Comparison of ENCODE assay signal across 8 mouse cellular contexts in genomic region chr9:42208463-42208862, GRCm38 (mm10). TPM values are rescaled to one million over a fixed set of nuclear protein-coding genes. Genes with fewer than 3 reads are reported as not detected.
A peak's percentile ranks its signal among the peaks of the same experiment; 100 is the strongest.
DNase-seq lines count a peak whose midpoint lies in the region; ATAC-seq and TF ChIP-seq lines count a peak whose summit lies in the region.

No protein-coding gene starts in this region.

- WGBS in hindbrain, embryonic 10.5 days = 36% methylated on average over 5 of the region's 5 CpGs
- 35% methylated on average over 5 of the region's 5 CpGs for WGBS in hindbrain, embryonic 13.5 days
- WGBS in forebrain, postnatal 0 days = 23% methylated on average over 5 of the region's 5 CpGs
- WGBS in neural tube, embryonic 14.5 days = 31% methylated on average over 5 of the region's 5 CpGs

- no peak overlapping the region for H3K27ac ChIP-seq in hindbrain, embryonic 10.5 days
- H3K27ac ChIP-seq in hindbrain, embryonic 13.5 days = no peak overlapping the region
- no peak overlapping the region for H3K27ac ChIP-seq in forebrain, postnatal 0 days (ENCODE audit: low read depth, low read length)
- no peak overlapping the region for H3K27ac ChIP-seq in neural tube, embryonic 14.5 days (ENCODE audit: low read depth, low read length)

- DNase-seq in hindbrain, embryonic 10.5 days (ENCODE audit: low spot score) = peak; percentile 31
- peak; percentile 41 for DNase-seq in CD4-positive helper T cell, adult 2 months (ENCODE audit: low read depth, low spot score)
- DNase-seq in forebrain, postnatal 0 days = peak; percentile 69
- peak; percentile 68 to 78 for DNase-seq in kidney, postnatal 4 days

- no peaks in the 10 kb centered on the region for H3K27me3 ChIP-seq in hindbrain, embryonic 10.5 days (ENCODE audit: insufficient read depth, poor library complexity, severe bottlenecking)
- H3K27me3 ChIP-seq in hindbrain, embryonic 13.5 days = no peaks in the 10 kb centered on the region
- no peaks in the 10 kb centered on the region for H3K27me3 ChIP-seq in forebrain, postnatal 0 days (ENCODE audit: insufficient read depth, low read length)
- H3K27me3 ChIP-seq in neural tube, embryonic 14.5 days (ENCODE audit: control insufficient read depth, insufficient read depth, low read length) = no peaks in the 10 kb centered on the region

- no peaks in the 10 kb centered on the region for H3K4me1 ChIP-seq in hindbrain, embryonic 10.5 days (replicated peaks)
- peaks cover 13% of the 10 kb centered on the region for H3K4me1 ChIP-seq in hindbrain, embryonic 13.5 days (replicated peaks)
- peaks cover 7% of the 10 kb centered on the region for H3K4me1 ChIP-seq in forebrain, postnatal 0 days (ENCODE audit: insufficient read depth)
- H3K4me1 ChIP-seq in neural tube, embryonic 14.5 days (ENCODE audit: control insufficient read depth, insufficient read depth, low read length) = peaks cover 11% of the 10 kb centered on the region; the same call in 1 of the 2 replicates

- peak; percentile 63 for TF ChIP-seq CTCF in forebrain, postnatal 0 days (IDR thresholded peaks at IDR 0.05; ENCODE audit: low read depth)

- no peak overlapping the region for H3K9ac ChIP-seq in hindbrain, embryonic 13.5 days
- no peak overlapping the region for H3K9ac ChIP-seq in forebrain, postnatal 0 days
- no peak overlapping the region for H3K9ac ChIP-seq in neural tube, embryonic 14.5 days (replicated peaks; ENCODE audit: low read depth, low read length)

- H3K9me3 ChIP-seq in hindbrain, embryonic 10.5 days = no peaks in the 10 kb centered on the region
- H3K9me3 ChIP-seq in hindbrain, embryonic 13.5 days = no peaks in the 10 kb centered on the region
- no peaks in the 10 kb centered on the region for H3K9me3 ChIP-seq in forebrain, postnatal 0 days (ENCODE audit: low read length)
- H3K9me3 ChIP-seq in neural tube, embryonic 14.5 days (ENCODE audit: control insufficient read depth, low read length) = no peaks in the 10 kb centered on the region

- no peak overlapping the region for H3K4me2 ChIP-seq in hindbrain, embryonic 13.5 days
- no peak overlapping the region for H3K4me2 ChIP-seq in forebrain, postnatal 0 days (ENCODE audit: low read depth)
- H3K4me2 ChIP-seq in neural tube, embryonic 14.5 days (ENCODE audit: low read depth, low read length) = no peak overlapping the region

- ATAC-seq in hindbrain, embryonic 13.5 days (ENCODE audit: low FRiP score) = no peak
- ATAC-seq in cerebellum, adult (ENCODE audit: insufficient number of reproducible peaks, low FRiP score, low TSS enrichment) = peak; percentile 74; the same call in 1 of the 2 replicates
- ATAC-seq in forebrain, postnatal 0 days = peak; percentile 50
- peak; percentile 21; the same call in 1 of the 2 replicates for ATAC-seq in neural tube, embryonic 14.5 days (ENCODE audit: low read depth)
- no peak for ATAC-seq in erythroblast, adult 5-6 weeks (replicated peaks; ENCODE audit: low FRiP score, poor library complexity, severe bottlenecking)

- H3K36me3 ChIP-seq in hindbrain, embryonic 10.5 days = no peaks in the 10 kb centered on the region
- no peaks in the 10 kb centered on the region for H3K36me3 ChIP-seq in hindbrain, embryonic 13.5 days
- no peaks in the 10 kb centered on the region for H3K36me3 ChIP-seq in forebrain, postnatal 0 days (ENCODE audit: insufficient read depth)
- no peaks in the 10 kb centered on the region for H3K36me3 ChIP-seq in neural tube, embryonic 14.5 days (ENCODE audit: control insufficient read depth, insufficient read depth, low read length)

- no peak overlapping the region for H3K4me3 ChIP-seq in hindbrain, embryonic 10.5 days
- H3K4me3 ChIP-seq in hindbrain, embryonic 13.5 days = no peak overlapping the region
- H3K4me3 ChIP-seq in forebrain, postnatal 0 days (ENCODE audit: low read depth, low read length) = no peak overlapping the region
- H3K4me3 ChIP-seq in neural tube, embryonic 14.5 days (ENCODE audit: low read depth, low read length) = no peak overlapping the region

RNA-seq across cellular contexts. Expression of gene Sc5d, which starts 55.6 kb away (rescaled TPM):
- polyA plus RNA-seq in hindbrain, embryonic 10.5 days (2016; fragmentation: Nextera tagmentation; extraction: Ambion mirVana) = 63.5 and 64.9 TPM in 2 replicates
- polyA plus RNA-seq in hindbrain, embryonic 13.5 days (2015; fragmentation: Nextera tagmentation; extraction: Ambion mirVana) = 63.0 and 72.2 TPM in 2 replicates
- total RNA-seq in forebrain, postnatal 0 days (2014; rRNA removed) = 37.2 and 48.6 TPM in 2 replicates
- polyA plus RNA-seq in forebrain, postnatal 0 days (2015; fragmentation: Nextera tagmentation; extraction: Ambion mirVana) = 52.9 and 75.6 TPM in 2 replicates
- polyA plus RNA-seq in neural tube, embryonic 14.5 days (2014; fragmentation: Nextera tagmentation; extraction: Ambion mirVana) = 88.1 and 88.9 TPM in 2 replicates
- 2.1 and 11.3 TPM in 2 replicates for total RNA-seq in erythroblast, adult 5-6 weeks (2015; ENCODE audit: low replicate concordance)
- total RNA-seq in erythroblast, adult 5-6 weeks (2017; ENCODE audit: low replicate concordance) = 3.6 and 17.6 TPM in 2 replicates

Comparison
In these comparisons a context has a peak if more than half of its experiments do, and no peak if none do; other contexts are left out.
1. ATAC-seq: peak in cerebellum, adult (single experiment), forebrain, postnatal 0 days (single experiment) and neural tube, embryonic 14.5 days (single experiment); none in hindbrain, embryonic 13.5 days (single experiment) and erythroblast, adult 5-6 weeks (single experiment).
2. Peak in every context shown above with its lines, with median percentiles within 50 percentile points of each other: DNase-seq.